Mouse (Mus musculus): ENCODE data around the gene Fndc5. TPM values are rescaled to one million over a fixed set of nuclear protein-coding genes. Genes with fewer than 3 reads are reported as not detected.

Fndc5 gene
- polyA plus RNA-seq (2015; fragmentation: Illumina TruSeq; extraction: RNeasy Lipid Tissue Mini Kit (QIAGEN cat#74804); ENCODE audit: low read depth, low replicate concordance): 73.9 TPM

GRCm38 (mm10) chr4:129136579-129137391 is at the start of gene Fndc5:
Gene Fndc5, plus strand, starts transcription at chr4:129136999.

DNA sequence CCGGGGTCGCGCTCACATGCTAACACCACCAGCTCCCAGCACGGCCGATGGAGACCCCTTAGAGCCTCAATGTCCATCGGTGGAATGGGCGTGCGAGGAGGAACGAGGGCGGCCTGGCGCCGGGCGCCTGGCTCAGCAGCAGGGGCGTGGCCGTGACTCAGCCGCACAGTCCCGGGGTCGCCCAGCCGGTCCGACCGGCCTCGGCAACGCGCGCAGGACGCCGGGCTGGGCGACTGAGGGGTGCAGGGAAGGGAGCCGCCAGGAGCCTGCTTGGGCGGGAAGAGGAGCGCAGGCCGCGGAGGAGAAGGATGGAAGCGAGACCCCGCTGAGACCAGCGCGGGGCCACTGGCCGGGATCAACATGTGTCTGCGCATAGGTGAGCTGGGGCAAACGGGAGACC is 31.4 kb upstream of the Fndc5 start, which contains the start of gene Tmem54:
TSS of gene Tmem54 (plus strand) at position 193 of the 400 bp plus-strand sequence.

DNA sequence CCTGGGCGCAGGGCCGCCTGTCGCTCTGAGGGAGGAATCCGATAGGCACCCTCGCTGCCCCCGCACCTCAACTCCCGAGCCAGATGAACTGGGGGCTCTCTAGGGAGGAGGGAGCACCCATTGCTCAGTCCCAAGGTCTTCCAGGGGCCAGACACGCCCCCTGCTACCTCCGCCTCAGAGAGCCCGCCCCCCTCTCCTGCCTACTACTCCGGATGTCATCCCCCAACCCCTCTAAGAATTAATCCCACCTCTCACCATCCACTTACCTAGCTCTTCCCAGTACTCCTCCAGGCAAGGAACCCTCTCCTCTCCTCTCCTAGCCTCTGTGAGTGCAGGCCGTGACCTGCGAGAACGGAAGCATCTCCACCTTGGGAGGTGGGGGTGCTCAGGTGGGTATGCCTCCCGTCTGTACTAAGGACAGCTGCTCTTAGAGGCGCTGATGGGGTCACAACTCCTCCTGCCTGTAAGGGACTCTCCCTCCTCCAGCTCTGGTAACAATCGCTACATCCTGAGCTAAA is 15.2 kb upstream of the Fndc5 start, which contains the start of gene Hpca:
TSS of gene Hpca (minus strand) at position 468 of the 518 bp plus-strand sequence.

DNA sequence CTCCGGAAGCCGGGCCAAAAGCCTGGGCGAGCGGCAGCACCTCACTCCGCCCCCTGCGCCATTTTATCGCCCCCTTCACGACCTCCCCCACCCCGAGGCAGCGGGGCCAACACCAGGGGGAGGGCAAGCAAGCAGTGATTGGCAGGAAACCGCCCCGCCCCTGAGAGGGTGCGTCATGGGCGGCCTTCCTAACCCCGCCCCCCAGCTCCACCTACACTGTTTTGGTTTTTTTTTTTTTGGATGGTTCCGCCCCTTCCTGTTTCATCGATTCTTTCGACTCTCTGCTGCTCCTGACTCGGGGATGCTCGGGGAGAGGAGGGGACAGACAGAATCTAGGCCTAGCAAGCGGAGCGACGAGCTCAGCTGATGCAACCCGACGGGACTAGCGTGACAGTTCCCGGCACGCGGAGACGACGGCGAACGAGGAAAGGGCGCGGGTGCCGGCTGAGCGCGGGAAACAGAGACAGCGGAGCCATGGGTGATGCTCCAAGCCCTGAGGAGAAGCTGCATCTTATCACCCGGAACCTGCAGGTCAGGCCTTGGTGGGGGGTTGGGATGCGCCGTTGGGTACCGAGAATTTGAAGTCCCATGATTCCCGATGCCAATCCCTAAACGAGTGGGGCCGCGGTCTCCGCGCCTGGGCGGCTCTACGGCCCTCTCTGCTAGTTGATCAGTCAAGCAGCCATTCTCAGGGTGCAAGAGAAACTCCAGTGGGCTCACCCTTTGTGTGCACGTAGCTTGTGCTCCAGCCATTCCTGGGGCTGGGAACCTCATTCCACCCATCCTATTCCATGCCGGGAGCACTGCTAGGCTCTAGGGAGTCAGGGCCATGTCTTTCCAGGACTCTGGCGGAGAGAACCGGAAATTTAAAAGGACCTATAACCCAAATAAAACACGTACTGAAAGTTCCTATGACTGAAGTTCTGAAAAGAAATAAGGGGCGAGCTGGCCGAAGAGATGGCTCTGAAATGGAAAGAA is 53.0 kb downstream of the Fndc5 start, which contains the start of the genes S100pbp and Yars:
TSS of gene S100pbp (minus strand) at position 186 of the 978 bp plus-strand sequence.
TSS of gene Yars (plus strand) at position 219 of the 978 bp plus-strand sequence.

Other genes with a start within 250 kb of the Fndc5 start
- gene Azin2, start 174.6 kb upstream of the Fndc5 start, polyA plus RNA-seq (2015; fragmentation: Illumina TruSeq; extraction: RNeasy Lipid Tissue Mini Kit (QIAGEN cat#74804); ENCODE audit: low read depth, low replicate concordance): 39.1 TPM
- gene Ak2, start 145.0 kb upstream of the Fndc5 start, polyA plus RNA-seq (2015; fragmentation: Illumina TruSeq; extraction: RNeasy Lipid Tissue Mini Kit (QIAGEN cat#74804); ENCODE audit: low read depth, low replicate concordance): 36.0 TPM
- 44.5 TPM for gene Rnf19b, start 78.7 kb upstream of the Fndc5 start, polyA plus RNA-seq (2015; fragmentation: Illumina TruSeq; extraction: RNeasy Lipid Tissue Mini Kit (QIAGEN cat#74804); ENCODE audit: low read depth, low replicate concordance)
- gene Tmem54, start 31.5 kb upstream of the Fndc5 start, polyA plus RNA-seq (2015; fragmentation: Illumina TruSeq; extraction: RNeasy Lipid Tissue Mini Kit (QIAGEN cat#74804); ENCODE audit: low read depth, low replicate concordance): not detected
- gene Hpca, start 15.0 kb upstream of the Fndc5 start, polyA plus RNA-seq (2015; fragmentation: Illumina TruSeq; extraction: RNeasy Lipid Tissue Mini Kit (QIAGEN cat#74804); ENCODE audit: low read depth, low replicate concordance): 1,134 TPM
- 30.1 TPM for gene S100pbp, start 52.7 kb downstream of the Fndc5 start, polyA plus RNA-seq (2015; fragmentation: Illumina TruSeq; extraction: RNeasy Lipid Tissue Mini Kit (QIAGEN cat#74804); ENCODE audit: low read depth, low replicate concordance)
- 88.2 TPM for gene Yars, start 52.8 kb downstream of the Fndc5 start, polyA plus RNA-seq (2015; fragmentation: Illumina TruSeq; extraction: RNeasy Lipid Tissue Mini Kit (QIAGEN cat#74804); ENCODE audit: low read depth, low replicate concordance)
- gene C77080, start 124.4 kb downstream of the Fndc5 start, polyA plus RNA-seq (2015; fragmentation: Illumina TruSeq; extraction: RNeasy Lipid Tissue Mini Kit (QIAGEN cat#74804); ENCODE audit: low read depth, low replicate concordance): 7.9 TPM
- gene Sync, start 150.6 kb downstream of the Fndc5 start, polyA plus RNA-seq (2015; fragmentation: Illumina TruSeq; extraction: RNeasy Lipid Tissue Mini Kit (QIAGEN cat#74804); ENCODE audit: low read depth, low replicate concordance): 1.3 TPM
- gene Rbbp4, start 198.4 kb downstream of the Fndc5 start, polyA plus RNA-seq (2015; fragmentation: Illumina TruSeq; extraction: RNeasy Lipid Tissue Mini Kit (QIAGEN cat#74804); ENCODE audit: low read depth, low replicate concordance): 91.6 TPM
- 37.3 TPM for gene Zbtb8os, start 198.7 kb downstream of the Fndc5 start, polyA plus RNA-seq (2015; fragmentation: Illumina TruSeq; extraction: RNeasy Lipid Tissue Mini Kit (QIAGEN cat#74804); ENCODE audit: low read depth, low replicate concordance)
- gene Zbtb8a, start 241.1 kb downstream of the Fndc5 start, polyA plus RNA-seq (2015; fragmentation: Illumina TruSeq; extraction: RNeasy Lipid Tissue Mini Kit (QIAGEN cat#74804); ENCODE audit: low read depth, low replicate concordance): 6.8 TPM